Mouse (Mus musculus) embryonic fibroblast, embryonic 13.5 days (primary cell): ENCODE measurements around the gene Ube2e2. TPM values are rescaled to one million over a fixed set of nuclear protein-coding genes. Genes with fewer than 3 reads are reported as not detected.
"Not testable (repeated sequence)": the region's sequence is repeated elsewhere in the genome, so short reads cannot be mapped to it uniquely, and the experiment has no call there.

Experiments used
- H3K27ac ChIP-seq: 2 replicates; pipeline ENCODE4 v1.5.1; 2012; ENCODE audit warnings: low read length, control low read depth, inconsistent platforms; ENCODE audit not compliant: insufficient read depth
- H3K4me1 ChIP-seq: 2 replicates; pipeline ENCODE4 v1.6.1; 2011; ENCODE audit warnings: low read length; ENCODE audit not compliant: control insufficient read depth, insufficient read depth
- H3K4me3 ChIP-seq: 2 replicates; pipeline ENCODE4 v1.5.1; 2011; ENCODE audit warnings: mild to moderate bottlenecking, control low read depth, low read length; ENCODE audit not compliant: insufficient read depth
- CTCF ChIP-seq: IDR thresholded peaks from 2 replicates; pipeline ENCODE4 v1.5.1; 2011; ENCODE audit warnings: mild to moderate bottlenecking, control low read depth, low read length, moderate library complexity, borderline replicate concordance; ENCODE audit not compliant: insufficient read depth
- POLR2A ChIP-seq: IDR thresholded peaks from 2 replicates; pipeline ENCODE4 v1.6.1; 2011; ENCODE audit warnings: low read depth, mild to moderate bottlenecking, control low read depth, low read length, moderate library complexity
- polyA plus RNA-seq: library from polyadenylated mRNA; stranded (reverse); fragments of >200 nt; gene quantifications from 2 replicates; pipeline ENCODE4 v1.2.4, GENCODE M21; 2011; ENCODE audit warnings: low read depth; ENCODE audit not compliant: missing spikeins, insufficient read length

Gene Ube2e2
- polyA plus RNA-seq, 1 experiment: 32.9 TPM

DNA sequence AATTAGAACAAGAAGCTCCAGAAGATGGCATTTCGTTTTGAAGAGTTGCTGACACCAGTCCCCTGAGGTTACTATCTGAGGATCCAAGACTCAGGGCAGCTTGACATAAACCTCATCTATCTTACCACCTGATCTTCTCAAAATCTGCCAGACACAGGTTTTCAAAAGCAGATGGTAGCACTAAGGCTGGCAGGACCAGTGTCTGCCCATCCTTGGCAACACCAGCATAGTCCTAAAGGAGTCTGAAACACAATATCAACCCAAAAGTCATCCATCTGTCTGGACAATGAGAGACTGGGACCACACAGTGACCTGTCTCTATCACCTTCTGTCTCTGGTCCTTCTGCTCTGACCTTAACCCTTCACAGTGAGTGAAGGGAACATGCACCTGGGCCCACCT, 138.7 kb downstream of the Ube2e2 start:
- TF ChIP-seq POLR2A: no peak
- TF ChIP-seq CTCF: no peak
- Histone ChIP-seq H3K4me3 (no peak overlapping the region), H3K4me1 (no peaks in the 10 kb centered on the region), H3K27ac (no peak overlapping the region)

DNA sequence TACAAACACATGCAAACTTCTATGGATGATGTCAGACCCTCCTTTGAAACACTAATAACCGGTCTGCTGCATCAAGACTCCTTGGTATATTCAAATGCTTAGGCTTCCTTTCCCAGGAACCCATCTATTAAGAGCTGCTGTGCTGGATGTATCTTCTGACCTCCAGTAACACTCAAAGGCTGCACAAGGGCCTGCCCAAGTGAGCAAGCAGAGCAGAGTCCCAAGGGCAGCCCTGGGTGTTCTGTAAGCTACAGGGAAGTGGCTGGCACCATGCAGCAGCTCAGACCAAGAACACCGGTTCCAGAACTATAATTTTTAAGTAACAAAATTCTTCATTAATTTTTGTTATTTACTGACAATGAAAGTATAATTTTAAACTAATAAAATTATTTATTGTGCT, 139.5 kb downstream of the Ube2e2 start:
- Histone ChIP-seq H3K4me1 (no peaks in the 10 kb centered on the region), H3K4me3 (no peak overlapping the region), H3K27ac (no peak overlapping the region)
- no peak for TF ChIP-seq POLR2A
- TF ChIP-seq CTCF: no peak

DNA sequence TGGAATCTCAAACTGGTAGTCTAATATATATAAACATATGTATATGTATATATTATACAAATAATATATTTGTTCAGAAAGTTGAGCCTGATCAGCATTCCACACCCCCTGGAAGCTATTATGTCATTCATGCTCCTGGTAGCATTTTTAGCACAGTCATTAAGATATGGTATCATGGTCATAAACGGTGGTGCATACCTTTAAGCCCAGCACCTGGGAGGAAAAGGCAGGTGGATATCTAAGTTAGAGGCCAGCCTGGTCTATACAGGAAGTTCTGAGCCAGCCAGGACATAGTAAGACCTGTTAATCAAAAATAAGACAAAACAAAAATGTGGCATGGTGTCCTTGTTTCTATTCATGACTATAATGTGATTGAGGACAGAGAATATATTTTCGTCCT, 140.1 kb downstream of the Ube2e2 start:
- no peaks in the 10 kb centered on the region for H3K4me1 ChIP-seq
- TF ChIP-seq CTCF: no peak
- no peak for TF ChIP-seq POLR2A
- no peak overlapping the region for H3K4me3 ChIP-seq
- H3K27ac ChIP-seq: no peak overlapping the region

DNA sequence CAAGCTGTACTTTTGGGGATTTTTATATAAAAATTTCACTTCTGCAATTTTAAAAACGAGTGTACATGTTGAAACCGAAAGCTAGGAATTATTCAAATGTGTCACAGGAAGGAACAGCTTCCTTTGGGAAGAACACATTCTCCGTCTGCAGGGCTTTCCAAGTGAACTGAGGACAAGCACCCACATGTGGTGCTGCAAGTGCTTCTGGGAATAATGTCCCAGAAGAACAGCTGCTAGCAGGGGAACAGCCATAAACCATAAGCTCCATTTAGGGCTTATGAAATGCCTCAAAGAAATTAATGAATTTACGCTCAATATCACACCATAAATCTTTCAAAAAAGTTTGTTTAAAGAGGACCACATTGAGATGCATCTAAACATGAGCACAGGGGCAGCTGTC, 162.9 kb downstream of the Ube2e2 start:
- no peaks in the 10 kb centered on the region for H3K4me1 ChIP-seq
- H3K27ac ChIP-seq: no peak overlapping the region
- H3K4me3 ChIP-seq: no peak overlapping the region
- TF ChIP-seq POLR2A (no peak), CTCF (no peak)

DNA sequence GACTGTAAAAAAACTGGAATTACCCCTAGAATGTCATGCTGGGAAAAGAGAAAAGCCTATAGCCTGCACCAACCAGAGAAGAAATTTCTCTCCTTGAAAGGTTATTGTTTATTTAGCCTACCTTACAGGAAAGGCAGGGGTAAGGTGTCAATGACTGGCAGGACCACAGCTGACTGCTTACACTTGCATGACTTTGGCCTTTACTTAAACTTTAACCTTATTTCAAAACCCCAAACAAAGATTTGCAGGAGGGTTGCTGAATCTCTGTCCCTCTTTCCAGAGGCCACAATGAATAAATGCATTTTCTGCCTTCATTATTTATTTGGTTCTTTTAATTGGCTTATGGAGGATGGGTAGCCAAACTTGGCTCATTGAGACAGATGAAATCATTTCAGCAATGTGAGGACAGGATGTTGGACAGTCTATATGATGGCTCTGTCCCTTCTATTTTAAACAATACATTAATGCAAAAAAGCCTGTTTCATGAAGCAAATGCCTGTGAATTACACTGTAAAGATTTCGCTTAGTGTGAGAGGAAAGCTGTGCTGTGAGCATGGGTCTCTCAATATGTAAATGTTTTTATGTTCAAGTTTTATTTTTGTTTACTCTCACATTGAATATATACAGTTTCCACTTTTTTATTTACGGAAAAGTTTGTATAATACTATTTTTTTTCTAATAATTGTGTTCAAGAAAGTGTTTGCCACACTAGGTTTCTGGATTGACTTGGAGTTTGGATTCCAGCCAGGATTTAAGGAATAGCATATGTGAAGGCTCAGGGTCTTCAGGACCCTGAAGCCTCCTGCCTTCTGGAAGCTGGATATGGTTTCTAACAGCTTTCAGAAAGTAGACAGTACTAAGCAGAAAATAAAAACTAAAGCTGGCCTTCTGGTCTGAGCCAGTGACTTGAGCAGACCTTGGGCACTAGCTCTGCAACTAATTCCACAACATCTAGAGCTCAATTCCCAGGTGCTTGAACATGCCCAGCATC, 173.2 kb downstream of the Ube2e2 start:
- TF ChIP-seq CTCF: no peak
- TF ChIP-seq POLR2A: no peak
- Histone ChIP-seq H3K4me1 (no peaks in the 10 kb centered on the region), H3K27ac (no peak overlapping the region)

DNA sequence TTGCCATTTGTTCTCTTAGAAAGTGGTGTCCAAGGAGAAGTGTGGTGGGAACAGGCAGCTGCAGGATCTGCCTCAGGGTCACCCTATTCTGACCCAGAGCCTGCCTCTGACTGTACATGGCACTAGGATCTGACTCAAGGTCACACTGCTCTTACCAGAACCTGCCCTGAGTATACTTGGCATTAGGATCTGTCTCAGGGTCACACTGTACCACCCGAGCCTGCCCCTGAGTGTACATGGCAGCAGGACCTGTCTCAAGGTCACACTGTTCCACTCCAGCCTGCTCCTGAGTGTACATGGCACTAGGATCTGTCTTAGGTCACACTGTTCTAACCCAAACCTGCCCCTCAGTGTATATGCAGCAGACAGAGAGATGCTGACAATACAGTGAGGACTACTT, 177.1 kb downstream of the Ube2e2 start:
- Histone ChIP-seq H3K4me3 (no peak overlapping the region), H3K27ac (no peak overlapping the region), H3K4me1 (no peaks in the 10 kb centered on the region)
- TF ChIP-seq POLR2A: no peak
- TF ChIP-seq CTCF: no peak

More for the DNA sequence above, 173.2 kb downstream of the Ube2e2 start:
- H3K4me3 ChIP-seq: no peak overlapping the region

DNA sequence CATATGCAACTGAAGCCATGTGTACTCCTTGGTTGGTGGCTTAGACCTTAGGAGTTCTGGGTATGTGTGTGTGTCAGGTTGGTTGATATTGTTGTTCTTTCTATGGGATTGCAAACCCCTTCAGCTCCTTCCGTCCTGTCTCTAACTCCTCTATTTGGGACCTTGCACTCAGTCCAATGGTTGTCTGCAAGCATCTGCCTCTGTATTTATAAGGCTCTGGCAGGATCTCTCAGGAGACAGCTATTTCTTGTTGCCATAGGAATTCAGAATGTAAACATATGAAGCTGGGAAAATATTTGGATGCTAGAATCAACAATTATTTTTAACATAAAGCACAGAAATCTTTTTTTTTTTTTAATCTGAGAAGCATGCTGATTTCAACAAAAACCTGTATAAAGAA, 178.5 kb downstream of the Ube2e2 start:
- Histone ChIP-seq H3K27ac (no peak overlapping the region), H3K4me3 (no peak overlapping the region), H3K4me1 (no peaks in the 10 kb centered on the region)
- TF ChIP-seq POLR2A (no peak), CTCF (no peak)

DNA sequence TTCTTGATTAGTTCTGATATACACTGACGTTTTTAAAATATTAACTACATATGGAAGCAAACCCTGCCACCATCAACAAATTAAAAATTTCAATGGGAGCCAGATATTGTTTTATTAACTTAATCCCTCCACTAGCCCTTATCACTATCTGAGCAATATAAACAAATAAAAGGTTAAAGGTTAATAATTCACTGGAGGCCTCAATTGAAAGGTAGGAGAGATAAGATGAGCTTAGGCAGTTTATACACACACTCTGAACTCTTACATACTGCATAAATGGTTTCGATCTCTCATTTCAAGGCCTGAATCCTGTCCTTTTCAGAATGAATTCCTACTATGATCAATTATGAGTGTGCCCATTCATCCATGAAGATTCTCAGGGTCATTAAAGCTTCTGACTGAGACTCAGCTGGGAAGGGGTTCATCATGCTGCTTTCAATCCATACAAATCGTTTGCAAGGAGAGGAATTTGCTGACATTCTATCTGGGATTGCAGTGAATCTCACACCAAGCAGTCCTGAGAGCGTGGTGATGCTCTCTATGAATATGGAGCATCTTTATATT, 196.3 kb downstream of the Ube2e2 start:
- TF ChIP-seq CTCF (no peak), POLR2A (no peak)
- H3K4me1 ChIP-seq: no peaks in the 10 kb centered on the region
- no peak overlapping the region for H3K4me3 ChIP-seq
- H3K27ac ChIP-seq: no peak overlapping the region

DNA sequence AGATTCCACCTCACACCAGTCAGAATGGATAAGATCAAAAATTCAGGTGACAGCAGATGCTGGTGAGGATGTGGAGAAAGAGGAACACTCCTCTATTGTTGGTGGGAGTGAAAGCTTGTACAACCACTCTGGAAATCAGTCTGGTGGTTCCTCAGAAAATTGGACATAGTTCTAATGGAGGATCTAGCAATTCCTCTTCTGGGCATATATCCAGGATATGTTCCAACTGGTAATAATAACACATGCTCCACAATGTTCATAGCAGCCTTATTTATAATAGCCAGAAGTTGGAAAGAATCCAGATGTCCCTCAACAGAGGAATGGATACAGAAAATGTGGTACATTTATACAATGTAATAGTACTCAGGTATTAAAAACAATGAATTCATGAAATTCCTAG, 197.6 kb downstream of the Ube2e2 start:
- H3K4me3 ChIP-seq, H3K27ac ChIP-seq, H3K4me1 ChIP-seq: not testable (repeated sequence)

DNA sequence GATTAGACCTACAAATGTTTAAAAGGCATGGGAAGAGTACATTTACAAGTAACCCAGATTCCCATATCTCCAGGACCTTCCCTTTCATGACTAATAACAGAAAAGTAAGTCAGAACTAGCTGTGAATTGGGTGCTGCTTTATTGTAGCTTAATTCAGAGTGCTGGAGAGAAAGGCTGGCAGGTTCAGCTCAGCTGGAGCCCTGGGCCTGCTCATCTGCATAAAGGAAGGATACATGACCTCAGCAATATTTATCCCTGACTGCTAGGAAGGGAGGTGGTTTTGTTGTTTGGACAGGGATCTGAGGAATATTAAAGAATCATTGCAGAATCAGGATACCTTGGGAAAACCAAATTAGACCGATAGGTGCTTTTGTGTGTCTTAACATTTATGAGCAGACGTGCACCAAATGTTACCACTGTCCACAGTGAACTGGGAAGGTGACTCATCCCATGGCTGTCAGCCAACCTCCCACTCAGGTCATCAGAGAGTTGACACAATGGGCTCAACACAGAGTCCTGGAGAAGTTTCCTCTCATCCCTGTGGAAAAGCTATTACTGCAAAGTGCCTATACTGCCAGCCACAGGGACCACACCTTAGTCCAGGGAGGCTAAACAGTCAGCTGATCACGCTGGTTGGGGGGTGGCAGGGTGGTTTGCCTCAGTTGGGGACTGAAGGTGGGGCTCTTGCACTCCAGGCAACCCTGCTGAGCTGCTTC, 215.8 kb downstream of the Ube2e2 start:
- no peak overlapping the region for H3K4me3 ChIP-seq
- no peak overlapping the region for H3K27ac ChIP-seq
- TF ChIP-seq CTCF (no peak), POLR2A (no peak)
- peaks cover 3% of the 10 kb centered on the region; the same call in 1 of the 2 replicates for H3K4me1 ChIP-seq
